Comparison of ENCODE assay signal across 27 mouse cellular contexts in genomic region chr11:82214405-82214804, GRCm38 (mm10).
A peak's percentile ranks its signal among the peaks of the same experiment; 100 is the strongest.
DNase-seq lines count a peak whose midpoint lies in the region; ATAC-seq lines count a peak whose summit lies in the region.
"Had no signal": no experiment of that assay in that cellular context is flagged by ENCODE, and none has a peak within 500 bp of the region (broad histone marks: within the 10 kb centered on the region; RNA-seq: fewer than 3 reads in every experiment).

No protein-coding gene starts in this region.

- no peaks in the 10 kb centered on the region for H3K4me1 ChIP-seq in intestine, embryonic 15.5 days (replicated peaks)
- no peaks in the 10 kb centered on the region for H3K4me1 ChIP-seq in limb, embryonic 10.5 days
- H3K4me1 ChIP-seq: embryonic facial prominence, embryonic 13.5 days; forebrain, embryonic 12.5 days; midbrain, embryonic 13.5 days; stomach, embryonic 15.5 days had no signal

- no peaks in the 10 kb centered on the region for H3K36me3 ChIP-seq in intestine, embryonic 15.5 days
- H3K36me3 ChIP-seq in limb, embryonic 10.5 days, result no peaks in the 10 kb centered on the region
- H3K36me3 ChIP-seq: embryonic facial prominence, embryonic 13.5 days; forebrain, embryonic 12.5 days; heart, embryonic 10.5 days; midbrain, embryonic 13.5 days; stomach, embryonic 15.5 days had no signal

- H3K9me3 ChIP-seq in intestine, embryonic 15.5 days, result no peaks in the 10 kb centered on the region
- no peaks in the 10 kb centered on the region for H3K9me3 ChIP-seq in limb, embryonic 10.5 days (replicated peaks)
- H3K9me3 ChIP-seq: embryonic facial prominence, embryonic 13.5 days; forebrain, embryonic 12.5 days; heart, embryonic 10.5 days; midbrain, embryonic 13.5 days; stomach, embryonic 15.5 days had no signal

- peak; percentile 59 for DNase-seq in 416B (ENCODE audit: low read depth)
- DNase-seq in CD8-positive naive resting alpha-beta T cell, adult 2 months (ENCODE audit: low read depth in 2 of 2, low spot score in 2 of 2), result peak; percentile 4 to 15
- peak; percentile 46 to 58 for DNase-seq in natural killer cell, adult 2 months (ENCODE audit: low spot score in 2 of 2)
- no peak for DNase-seq in retina, embryonic 14.5 days (ENCODE audit: low spot score)
- no peak for DNase-seq in limb, embryonic 10.5 days (ENCODE audit: low spot score)
- DNase-seq: cerebellum, adult 18-20 months; cerebellum, postnatal 25 days; embryo, embryonic 11 days; gastrocnemius, adult 2 months; heart, postnatal 4 days; kidney, adult 18-20 months; left cerebral cortex, postnatal 4 days; liver; lung, postnatal 10 days; right cerebral cortex, adult 18-20 months; right cerebral cortex, postnatal 4 days had no signal

- ATAC-seq in hematopoietic stem cell, adult 5-6 weeks (replicated peaks in 1 of 2; ENCODE audit: insufficient read depth in 1 of 2, low FRiP score in 2 of 2, low TSS enrichment in 1 of 2, low read depth in 1 of 2, poor library complexity in 2 of 2, severe bottlenecking in 2 of 2), result peak; percentile 17 to 37; a peak in 2 of 4 replicates
- ATAC-seq in intestine, embryonic 15.5 days, result no peak
- ATAC-seq in frontal cortex, adult (ENCODE audit: low TSS enrichment), result no peak
- ATAC-seq: hindbrain, embryonic 16.5 days; midbrain, embryonic 13.5 days had no signal

- no peaks in the 10 kb centered on the region for H3K27me3 ChIP-seq in intestine, embryonic 15.5 days (replicated peaks)
- no peaks in the 10 kb centered on the region for H3K27me3 ChIP-seq in limb, embryonic 10.5 days (ENCODE audit: low read depth, poor library complexity, severe bottlenecking)
- H3K27me3 ChIP-seq: embryonic facial prominence, embryonic 13.5 days; forebrain, embryonic 12.5 days; midbrain, embryonic 13.5 days; stomach, embryonic 15.5 days had no signal

- no peak overlapping the region for H3K4me3 ChIP-seq in intestine, embryonic 15.5 days (replicated peaks)
- no peak overlapping the region for H3K4me3 ChIP-seq in limb, embryonic 10.5 days
- H3K4me3 ChIP-seq: embryonic facial prominence, embryonic 13.5 days; erythroblast, embryonic 14.5 days; forebrain, embryonic 12.5 days; gastrocnemius, adult 2 months; heart, embryonic 10.5 days; midbrain, embryonic 13.5 days; stomach, embryonic 15.5 days had no signal

- no peak overlapping the region for H3K4me2 ChIP-seq in intestine, embryonic 15.5 days (replicated peaks)
- H3K4me2 ChIP-seq: embryonic facial prominence, embryonic 13.5 days; forebrain, embryonic 12.5 days; midbrain, embryonic 13.5 days; stomach, embryonic 15.5 days had no signal

- WGBS in intestine, embryonic 15.5 days, result 70% methylated on average over 4 of the region's 4 CpGs
- 82% methylated on average over 4 of the region's 4 CpGs for WGBS in limb, embryonic 10.5 days

- no peak overlapping the region for H3K9ac ChIP-seq in intestine, embryonic 15.5 days
- H3K9ac ChIP-seq: embryonic facial prominence, embryonic 13.5 days; forebrain, embryonic 12.5 days; midbrain, embryonic 13.5 days; stomach, embryonic 15.5 days had no signal

- no peak overlapping the region for H3K27ac ChIP-seq in intestine, embryonic 15.5 days
- H3K27ac ChIP-seq in limb, embryonic 10.5 days, result no peak overlapping the region
- H3K27ac ChIP-seq: embryonic facial prominence, embryonic 13.5 days; forebrain, embryonic 12.5 days; gastrocnemius, adult 2 months; heart, embryonic 10.5 days; kidney, postnatal 0 days; midbrain, embryonic 13.5 days; stomach, embryonic 15.5 days had no signal

Comparison
In these comparisons a context has a peak if more than half of its experiments do, and no peak if none do; other contexts are left out.
1. DNase-seq: peak in 416B (single experiment), CD8-positive naive resting alpha-beta T cell, adult 2 months (2 of 2) and natural killer cell, adult 2 months (2 of 2); none in retina, embryonic 14.5 days (single experiment) and limb, embryonic 10.5 days (single experiment).
2. ATAC-seq: peak in hematopoietic stem cell, adult 5-6 weeks (2 of 2); none in intestine, embryonic 15.5 days (single experiment) and frontal cortex, adult (single experiment).